Mouse (Mus musculus) kidney, postnatal 25 days (tissue): ENCODE measurements at regions not wholly inside any gene's neighbourhood (a gene's known extent, or its start where the extent isn't known, plus 50 kb on each side); places are given as distances from the start of the nearest gene placed in this dataset.

Experiments
- DNase-seq, 2 experiments: peaks; one replicate each; pipeline ENCODE4 v3.0.0; 2021; ENCODE audit warnings: mixed read lengths in 2 of 2

GRCm38 (mm10) chr12:12814693-12815092 is 127.0 kb downstream of the Mycn start:
- no peak for DNase-seq

GRCm38 (mm10) chr12:12812873-12813272 is 128.8 kb downstream of the Mycn start:
- no peak for DNase-seq

- DNase-seq = peak in 1 of 2 experiments; percentile 6
Observed at GRCm38 (mm10) chr12:12810943-12811342, 130.8 kb downstream of the Mycn start.

GRCm38 (mm10) chr12:12810159-12810885 is 131.4 kb downstream of the Mycn start:
- peak; percentile 83 to 91 for DNase-seq

- no peak for DNase-seq
Observed at GRCm38 (mm10) chr12:12808120-12808519, 133.6 kb downstream of the Mycn start.

GRCm38 (mm10) chr12:12803602-12804001 is 138.1 kb downstream of the Mycn start:
- no peak for DNase-seq

- no peak for DNase-seq
Observed at GRCm38 (mm10) chr12:12802396-12802795, 139.3 kb downstream of the Mycn start.

- no peak for DNase-seq
Observed at GRCm38 (mm10) chr12:12801700-12802099, 140.0 kb downstream of the Mycn start.

- no peak for DNase-seq
Observed at GRCm38 (mm10) chr12:12800120-12800519, 141.6 kb downstream of the Mycn start.

GRCm38 (mm10) chr12:12789052-12789451 is 152.7 kb downstream of the Mycn start:
- peak in 1 of 2 experiments; percentile 15 for DNase-seq

- peak in 1 of 2 experiments; percentile 8 for DNase-seq
Observed at GRCm38 (mm10) chr12:12788263-12788852, 153.4 kb downstream of the Mycn start.

- no peak for DNase-seq
Observed at GRCm38 (mm10) chr12:12787608-12788262, 154.0 kb downstream of the Mycn start.

- DNase-seq = no peak
Observed at GRCm38 (mm10) chr12:12787161-12787560, 154.6 kb downstream of the Mycn start.

- DNase-seq = no peak
Observed at GRCm38 (mm10) chr12:12783699-12784605, 157.8 kb downstream of the Mycn start.

- peak in 1 of 2 experiments; percentile 7 for DNase-seq
Observed at GRCm38 (mm10) chr12:12781526-12781925, 160.2 kb downstream of the Mycn start.

- DNase-seq = no peak
Observed at GRCm38 (mm10) chr12:12778563-12779256, 163.0 kb downstream of the Mycn start.

- DNase-seq = no peak
Observed at GRCm38 (mm10) chr12:12777422-12777821, 164.3 kb downstream of the Mycn start.

GRCm38 (mm10) chr12:12776783-12777182 is 164.9 kb downstream of the Mycn start:
- no peak for DNase-seq

- no peak for DNase-seq
Observed at GRCm38 (mm10) chr12:12770970-12771369, 170.7 kb downstream of the Mycn start.

- no peak for DNase-seq
Observed at GRCm38 (mm10) chr12:12766510-12767304, 175.0 kb downstream of the Mycn start.

- no peak for DNase-seq
Observed at GRCm38 (mm10) chr12:12765490-12766058, 176.1 kb downstream of the Mycn start.
